Mouse (Mus musculus) cerebellum, adult (tissue): ENCODE results near the gene Olfr693.
"Not testable (repeated sequence)": the region's sequence is repeated elsewhere in the genome, so short reads cannot be mapped to it uniquely, and the experiment has no call there.

Source experiments
- ATAC-seq: cut with Nextera tagmentation; 2 replicates; pipeline ENCODE4 v1.9.2; 2017; ENCODE audit warnings: mild to moderate bottlenecking, moderate library complexity, mixed read lengths; ENCODE audit not compliant: insufficient number of reproducible peaks, low FRiP score, low TSS enrichment

Olfr693 gene

GRCm38 (mm10) chr7:106680484-106680883 is at the start of gene Olfr693:
TSS of gene Olfr693 (minus strand) at chr7:106680584.
- no peak for ATAC-seq

GRCm38 (mm10) chr7:106725654-106726053 is 45.3 kb upstream of the Olfr693 start:
- ATAC-seq = not testable (repeated sequence)

GRCm38 (mm10) chr7:106716296-106716695 is 35.9 kb upstream of the Olfr693 start, which contains the start of gene Olfr695:
TSS of gene Olfr695 (minus strand) at chr7:106716396.
- no peak for ATAC-seq

- ATAC-seq = no peak
Measured at GRCm38 (mm10) chr7:106711463-106711862, 31.1 kb upstream of the Olfr693 start.

GRCm38 (mm10) chr7:106707705-106708104 is 27.3 kb upstream of the Olfr693 start:
- ATAC-seq = not testable (repeated sequence)

GRCm38 (mm10) chr7:106696891-106697290 is 16.5 kb upstream of the Olfr693 start:
- no peak for ATAC-seq

- ATAC-seq = no peak
Measured at GRCm38 (mm10) chr7:106692976-106693375, 12.6 kb upstream of the Olfr693 start.

- no peak for ATAC-seq
Measured at GRCm38 (mm10) chr7:106691714-106692113, 11.3 kb upstream of the Olfr693 start, which contains the start of gene Olfr694. TSS of gene Olfr694 (minus strand) at chr7:106691814.

- ATAC-seq = no peak
Measured at GRCm38 (mm10) chr7:106685382-106685781, 5.0 kb upstream of the Olfr693 start.

- no peak for ATAC-seq
Measured at GRCm38 (mm10) chr7:106652344-106652652, 28.1 kb downstream of the Olfr693 start.

- no peak for ATAC-seq
Measured at GRCm38 (mm10) chr7:106651555-106652343, 28.6 kb downstream of the Olfr693 start.

GRCm38 (mm10) chr7:106649774-106650173 is 30.6 kb downstream of the Olfr693 start:
- no peak for ATAC-seq

GRCm38 (mm10) chr7:106645261-106645660 is 35.1 kb downstream of the Olfr693 start:
- ATAC-seq = no peak

- no peak for ATAC-seq
Measured at GRCm38 (mm10) chr7:106644222-106644870, 36.0 kb downstream of the Olfr693 start.

GRCm38 (mm10) chr7:106640839-106641238 is 39.5 kb downstream of the Olfr693 start:
- no peak for ATAC-seq

- no peak for ATAC-seq
Measured at GRCm38 (mm10) chr7:106635560-106635959, 44.8 kb downstream of the Olfr693 start.
